Mouse (Mus musculus): ENCODE measurements around the gene Cit.

Cit gene

DNA sequence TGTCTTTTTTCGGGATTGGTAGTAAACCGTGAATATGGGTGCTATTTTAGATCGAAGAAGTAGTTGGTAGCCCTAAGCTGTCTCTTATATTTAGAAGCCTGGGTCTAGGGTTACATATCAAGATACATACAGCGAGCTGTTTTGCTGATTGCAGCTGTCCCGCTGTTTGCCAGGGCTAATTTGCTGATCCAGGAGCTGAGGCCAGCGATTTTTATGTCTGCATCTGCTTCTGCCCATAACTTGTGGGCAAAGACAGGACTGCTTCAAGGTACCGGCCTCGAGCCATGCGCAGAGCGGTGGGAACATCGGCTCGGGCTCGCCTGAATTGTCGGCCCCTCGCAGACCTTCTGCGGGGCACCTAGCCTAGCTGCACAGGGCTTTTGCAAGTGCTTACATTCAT lies 191.4 kb downstream of the Cit start:
- no peak for DNase-seq (ENCODE audit: low spot score in 2 of 2)

DNA sequence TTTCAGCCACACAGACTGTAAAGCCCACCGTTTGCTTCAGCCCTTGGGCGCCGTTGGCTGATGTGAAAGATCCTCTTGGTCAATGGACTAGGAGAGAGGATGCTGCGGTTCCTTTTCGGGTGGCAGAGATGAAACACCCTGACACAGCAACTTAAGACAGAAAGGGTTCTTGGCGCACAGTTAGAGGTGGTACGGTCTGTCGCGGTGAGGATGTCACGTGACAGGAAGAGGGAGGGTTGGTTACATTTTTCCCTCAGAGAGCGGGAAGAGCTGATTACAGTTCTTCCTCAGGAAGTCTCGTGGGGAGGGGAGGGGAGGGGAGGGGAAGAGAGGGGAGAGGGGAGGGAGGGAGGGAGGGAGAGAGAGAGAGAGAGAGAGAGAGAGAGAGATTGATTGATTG lies 192.7 kb downstream of the Cit start:
- no peak for DNase-seq (ENCODE audit: low spot score in 2 of 2)

DNA sequence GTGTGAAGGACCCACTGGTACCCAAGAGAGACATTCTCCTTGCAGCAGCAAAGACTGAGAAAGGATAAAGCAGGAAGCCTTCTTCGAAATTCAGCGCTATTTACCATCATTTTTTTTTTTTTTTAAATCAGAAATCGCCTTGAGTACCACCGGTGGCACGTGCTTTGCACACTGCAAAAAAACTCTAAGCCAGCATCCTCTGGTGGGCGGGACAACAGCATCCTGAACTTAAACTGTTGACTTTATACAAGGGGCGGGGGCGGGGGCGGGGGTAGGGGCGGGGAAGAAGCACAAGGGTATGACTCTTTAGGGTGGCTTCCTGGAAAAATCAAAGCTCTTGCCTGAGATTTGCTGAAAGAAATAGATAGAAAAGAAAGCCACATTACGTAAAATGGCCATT lies 194.6 kb downstream of the Cit start:
- DNase-seq (ENCODE audit: low spot score in 2 of 2), result no peak

DNA sequence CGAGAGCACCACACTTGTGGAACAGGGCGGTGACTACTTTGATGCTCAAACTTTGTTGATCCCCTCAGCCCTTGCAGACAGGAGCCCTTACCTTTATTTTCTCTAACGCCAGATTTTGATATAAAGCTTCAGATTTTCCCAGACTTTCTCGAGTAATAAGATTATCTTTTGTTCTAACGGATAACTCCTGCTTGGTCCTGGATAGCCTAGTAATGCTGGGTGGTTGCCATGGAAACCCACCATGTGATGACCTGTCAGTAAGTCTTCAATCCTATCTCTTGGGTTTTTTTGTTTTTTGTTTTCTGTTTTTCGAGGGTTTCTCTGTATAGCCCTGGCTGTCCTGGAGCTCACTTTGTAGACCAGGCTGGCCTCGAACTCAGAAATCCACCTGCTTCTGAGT lies 197.2 kb downstream of the Cit start:
- no peak for DNase-seq (ENCODE audit: low spot score in 2 of 2)

GRCm38 (mm10) chr5:116045581-116045980 lies 200.5 kb downstream of the Cit start:
- no peak for DNase-seq (ENCODE audit: low spot score in 2 of 2)

GRCm38 (mm10) chr5:116046246-116046645 lies 201.2 kb downstream of the Cit start:
- DNase-seq (ENCODE audit: low spot score in 2 of 2), result no peak

GRCm38 (mm10) chr5:116048321-116048720 lies 203.2 kb downstream of the Cit start:
- DNase-seq (ENCODE audit: low spot score in 2 of 2), result no peak

GRCm38 (mm10) chr5:116049821-116050220 lies 204.7 kb downstream of the Cit start:
- DNase-seq (ENCODE audit: low spot score in 2 of 2), result no peak

- DNase-seq (ENCODE audit: low spot score in 2 of 2), result no peak
Observed at GRCm38 (mm10) chr5:116052171-116052570, 207.1 kb downstream of the Cit start.

GRCm38 (mm10) chr5:116052826-116053225 lies 207.7 kb downstream of the Cit start:
- no peak for DNase-seq (ENCODE audit: low spot score in 2 of 2)
